Mouse (Mus musculus): Measurements from ENCODE around the gene Syngr1. TPM values are rescaled to one million over a fixed set of nuclear protein-coding genes. Genes with fewer than 3 reads are reported as not detected.
A peak's percentile ranks its signal among the peaks of the same experiment; 100 is the strongest.

Gene Syngr1
- polyA plus RNA-seq, 1 experiment from 2014 or later = 1.4 TPM

- no peaks in the 10 kb centered on the region for H3K9me3 ChIP-seq (replicated peaks)
- DNase-seq (ENCODE audit: low spot score) = no peak
- peaks cover 18% of the 10 kb centered on the region for H3K4me1 ChIP-seq
- peak overlapping the region; percentile 100 for H3K27ac ChIP-seq
- peak overlapping the region; percentile 84 for H3K4me3 ChIP-seq
- H3K27me3 ChIP-seq (ENCODE audit: low read depth, poor library complexity, severe bottlenecking) = no peaks in the 10 kb centered on the region
- 31% methylated on average over 14 of the region's 14 CpGs for WGBS
- H3K36me3 ChIP-seq = peaks cover 27% of the 10 kb centered on the region
Observed at GRCm38 (mm10) chr15:80133682-80134449, 42.7 kb downstream of the Syngr1 start.

- Histone ChIP-seq H3K36me3 (peaks cover 32% of the 10 kb centered on the region), H3K27me3 (ENCODE audit: low read depth, poor library complexity, severe bottlenecking) (no peaks in the 10 kb centered on the region), H3K9me3 (replicated peaks) (no peaks in the 10 kb centered on the region), H3K4me1 (peaks cover 18% of the 10 kb centered on the region), H3K27ac (peak overlapping the region; percentile 100), H3K4me3 (peak overlapping the region; percentile 84)
- DNase-seq (ENCODE audit: low spot score) = no peak
- 83% methylated on average over 9 of the region's 9 CpGs for WGBS
Observed at GRCm38 (mm10) chr15:80134450-80134847, 43.3 kb downstream of the Syngr1 start.

GRCm38 (mm10) chr15:80135499-80135898, 44.4 kb downstream of the Syngr1 start:
- peaks cover 18% of the 10 kb centered on the region for H3K4me1 ChIP-seq
- H3K4me3 ChIP-seq = no peak overlapping the region
- DNase-seq (ENCODE audit: low spot score) = no peak
- H3K9me3 ChIP-seq (replicated peaks) = no peaks in the 10 kb centered on the region
- 97% methylated on average over 2 of the region's 2 CpGs for WGBS
- peaks cover 43% of the 10 kb centered on the region for H3K36me3 ChIP-seq
- H3K27me3 ChIP-seq (ENCODE audit: low read depth, poor library complexity, severe bottlenecking) = no peaks in the 10 kb centered on the region
- H3K27ac ChIP-seq = no peak overlapping the region

- Histone ChIP-seq H3K36me3 (peaks cover 54% of the 10 kb centered on the region), H3K27me3 (ENCODE audit: low read depth, poor library complexity, severe bottlenecking) (no peaks in the 10 kb centered on the region), H3K4me1 (peaks cover 18% of the 10 kb centered on the region), H3K27ac (no peak overlapping the region), H3K9me3 (replicated peaks) (no peaks in the 10 kb centered on the region), H3K4me3 (no peak overlapping the region)
- WGBS = 93% methylated on average over 3 of the region's 3 CpGs
- DNase-seq (ENCODE audit: low spot score) = no peak
Observed at GRCm38 (mm10) chr15:80136645-80137044, 45.5 kb downstream of the Syngr1 start.

GRCm38 (mm10) chr15:80137945-80138791, 47.0 kb downstream of the Syngr1 start:
- peaks cover 14% of the 10 kb centered on the region for H3K4me1 ChIP-seq
- H3K9me3 ChIP-seq (replicated peaks) = no peaks in the 10 kb centered on the region
- H3K4me3 ChIP-seq = no peak overlapping the region
- WGBS = 89% methylated on average over 17 of the region's 17 CpGs
- H3K27ac ChIP-seq = no peak overlapping the region
- DNase-seq (ENCODE audit: low spot score) = no peak
- H3K36me3 ChIP-seq = peaks cover 70% of the 10 kb centered on the region
- H3K27me3 ChIP-seq (ENCODE audit: low read depth, poor library complexity, severe bottlenecking) = no peaks in the 10 kb centered on the region

- DNase-seq (ENCODE audit: low spot score) = no peak
- H3K36me3 ChIP-seq = peaks cover 90% of the 10 kb centered on the region
- H3K4me1 ChIP-seq = no peaks in the 10 kb centered on the region
- H3K4me3 ChIP-seq = no peak overlapping the region
- WGBS = 96% methylated on average over 2 of the region's 2 CpGs
- H3K27ac ChIP-seq = no peak overlapping the region
- no peaks in the 10 kb centered on the region for H3K27me3 ChIP-seq (ENCODE audit: low read depth, poor library complexity, severe bottlenecking)
- H3K9me3 ChIP-seq (replicated peaks) = no peaks in the 10 kb centered on the region
Observed at GRCm38 (mm10) chr15:80140302-80140701, 49.2 kb downstream of the Syngr1 start.

- Histone ChIP-seq H3K4me3 (no peak overlapping the region), H3K27me3 (ENCODE audit: low read depth, poor library complexity, severe bottlenecking) (no peaks in the 10 kb centered on the region), H3K27ac (no peak overlapping the region), H3K36me3 (peaks cover 90% of the 10 kb centered on the region), H3K4me1 (no peaks in the 10 kb centered on the region), H3K9me3 (replicated peaks) (no peaks in the 10 kb centered on the region)
- no peak for DNase-seq (ENCODE audit: low spot score)
- 94% methylated on average over 3 of the region's 3 CpGs for WGBS
Observed at GRCm38 (mm10) chr15:80140878-80141277, 49.7 kb downstream of the Syngr1 start.

GRCm38 (mm10) chr15:80142130-80142529, 51.0 kb downstream of the Syngr1 start:
- H3K27me3 ChIP-seq (ENCODE audit: low read depth, poor library complexity, severe bottlenecking) = no peaks in the 10 kb centered on the region
- peaks cover 78% of the 10 kb centered on the region for H3K36me3 ChIP-seq
- H3K4me1 ChIP-seq = no peaks in the 10 kb centered on the region
- WGBS = 93% methylated on average over 3 of the region's 3 CpGs
- no peak overlapping the region for H3K27ac ChIP-seq
- H3K4me3 ChIP-seq = no peak overlapping the region
- no peaks in the 10 kb centered on the region for H3K9me3 ChIP-seq (replicated peaks)
- no peak for DNase-seq (ENCODE audit: low spot score)

GRCm38 (mm10) chr15:80143760-80144159, 52.6 kb downstream of the Syngr1 start:
- Histone ChIP-seq H3K4me3 (no peak overlapping the region), H3K27me3 (ENCODE audit: low read depth, poor library complexity, severe bottlenecking) (no peaks in the 10 kb centered on the region), H3K36me3 (peaks cover 75% of the 10 kb centered on the region), H3K27ac (no peak overlapping the region), H3K9me3 (replicated peaks) (no peaks in the 10 kb centered on the region), H3K4me1 (peaks cover 2% of the 10 kb centered on the region; the same call in 1 of the 2 replicates)
- 94% methylated on average over 6 of the region's 6 CpGs for WGBS
- DNase-seq (ENCODE audit: low spot score) = no peak

GRCm38 (mm10) chr15:80145397-80145796, 54.3 kb downstream of the Syngr1 start:
- 98% methylated on average over 5 of the region's 5 CpGs for WGBS
- no peak overlapping the region for H3K4me3 ChIP-seq
- peaks cover 3% of the 10 kb centered on the region; the same call in 1 of the 2 replicates for H3K4me1 ChIP-seq
- H3K9me3 ChIP-seq (replicated peaks) = no peaks in the 10 kb centered on the region
- H3K36me3 ChIP-seq = peaks cover 75% of the 10 kb centered on the region
- H3K27me3 ChIP-seq (ENCODE audit: low read depth, poor library complexity, severe bottlenecking) = no peaks in the 10 kb centered on the region
- no peak for DNase-seq (ENCODE audit: low spot score)
- H3K27ac ChIP-seq = no peak overlapping the region

GRCm38 (mm10) chr15:80146153-80146552, 55.0 kb downstream of the Syngr1 start:
- Histone ChIP-seq H3K9me3 (replicated peaks) (no peaks in the 10 kb centered on the region), H3K36me3 (peaks cover 75% of the 10 kb centered on the region), H3K4me1 (peaks cover 3% of the 10 kb centered on the region; the same call in 1 of the 2 replicates), H3K4me3 (no peak overlapping the region), H3K27ac (no peak overlapping the region), H3K27me3 (ENCODE audit: low read depth, poor library complexity, severe bottlenecking) (no peaks in the 10 kb centered on the region)
- 76% methylated on average over 6 of the region's 6 CpGs for WGBS
- DNase-seq (ENCODE audit: low spot score) = no peak

- no peak for DNase-seq (ENCODE audit: low spot score)
- no peak overlapping the region for H3K27ac ChIP-seq
- H3K4me1 ChIP-seq = peaks cover 3% of the 10 kb centered on the region; the same call in 1 of the 2 replicates
- no peaks in the 10 kb centered on the region for H3K27me3 ChIP-seq (ENCODE audit: low read depth, poor library complexity, severe bottlenecking)
- WGBS = 95% methylated on average over 14 of the region's 14 CpGs
- H3K9me3 ChIP-seq (replicated peaks) = no peaks in the 10 kb centered on the region
- H3K36me3 ChIP-seq = peaks cover 73% of the 10 kb centered on the region
- no peak overlapping the region for H3K4me3 ChIP-seq
Observed at GRCm38 (mm10) chr15:80147090-80147489, 56.0 kb downstream of the Syngr1 start.

GRCm38 (mm10) chr15:80147511-80147910, 56.4 kb downstream of the Syngr1 start:
- Histone ChIP-seq H3K4me1 (peaks cover 3% of the 10 kb centered on the region; the same call in 1 of the 2 replicates), H3K27ac (no peak overlapping the region), H3K9me3 (replicated peaks) (no peaks in the 10 kb centered on the region), H3K4me3 (no peak overlapping the region), H3K27me3 (ENCODE audit: low read depth, poor library complexity, severe bottlenecking) (no peaks in the 10 kb centered on the region), H3K36me3 (peaks cover 73% of the 10 kb centered on the region)
- whole genome bisulfite sequencing = 87% methylated on average over 5 of the region's 5 CpGs
- no peak for DNase-seq (ENCODE audit: low spot score)

Measured in limb, embryonic 10.5 days (tissue).